Mouse (Mus musculus): ENCODE results near the gene Usp37. TPM values are rescaled to one million over a fixed set of nuclear protein-coding genes. Genes with fewer than 3 reads are reported as not detected.
A peak's percentile ranks its signal among the peaks of the same experiment; 100 is the strongest.

The Usp37 gene
- total and polyA plus RNA-seq, 2 experiments from 2014 or later: 17.6 to 32.8 TPM

- no peaks in the 10 kb centered on the region for H3K27me3 ChIP-seq (ENCODE audit: insufficient read depth, low read length)
- TF ChIP-seq CTCF (IDR thresholded peaks at IDR 0.05; ENCODE audit: low read depth): no peak
- no peak overlapping the region for H3K4me3 ChIP-seq (ENCODE audit: low read depth, low read length)
- no peaks in the 10 kb centered on the region for H3K9me3 ChIP-seq (ENCODE audit: low read length)
- H3K4me1 ChIP-seq (ENCODE audit: insufficient read depth): no peaks in the 10 kb centered on the region
- H3K27ac ChIP-seq (ENCODE audit: low read depth, low read length): no peak overlapping the region
- no peak for ATAC-seq
- no peak overlapping the region for H3K9ac ChIP-seq
- no peak for DNase-seq
- H3K4me2 ChIP-seq (ENCODE audit: low read depth): no peak overlapping the region
- 52% methylated on average over 2 of the region's 2 CpGs for WGBS
- H3K36me3 ChIP-seq (ENCODE audit: insufficient read depth): no peaks in the 10 kb centered on the region
Measured at GRCm38 (mm10) chr1:74411753-74412325, 132.2 kb downstream of the Usp37 start.

DNA sequence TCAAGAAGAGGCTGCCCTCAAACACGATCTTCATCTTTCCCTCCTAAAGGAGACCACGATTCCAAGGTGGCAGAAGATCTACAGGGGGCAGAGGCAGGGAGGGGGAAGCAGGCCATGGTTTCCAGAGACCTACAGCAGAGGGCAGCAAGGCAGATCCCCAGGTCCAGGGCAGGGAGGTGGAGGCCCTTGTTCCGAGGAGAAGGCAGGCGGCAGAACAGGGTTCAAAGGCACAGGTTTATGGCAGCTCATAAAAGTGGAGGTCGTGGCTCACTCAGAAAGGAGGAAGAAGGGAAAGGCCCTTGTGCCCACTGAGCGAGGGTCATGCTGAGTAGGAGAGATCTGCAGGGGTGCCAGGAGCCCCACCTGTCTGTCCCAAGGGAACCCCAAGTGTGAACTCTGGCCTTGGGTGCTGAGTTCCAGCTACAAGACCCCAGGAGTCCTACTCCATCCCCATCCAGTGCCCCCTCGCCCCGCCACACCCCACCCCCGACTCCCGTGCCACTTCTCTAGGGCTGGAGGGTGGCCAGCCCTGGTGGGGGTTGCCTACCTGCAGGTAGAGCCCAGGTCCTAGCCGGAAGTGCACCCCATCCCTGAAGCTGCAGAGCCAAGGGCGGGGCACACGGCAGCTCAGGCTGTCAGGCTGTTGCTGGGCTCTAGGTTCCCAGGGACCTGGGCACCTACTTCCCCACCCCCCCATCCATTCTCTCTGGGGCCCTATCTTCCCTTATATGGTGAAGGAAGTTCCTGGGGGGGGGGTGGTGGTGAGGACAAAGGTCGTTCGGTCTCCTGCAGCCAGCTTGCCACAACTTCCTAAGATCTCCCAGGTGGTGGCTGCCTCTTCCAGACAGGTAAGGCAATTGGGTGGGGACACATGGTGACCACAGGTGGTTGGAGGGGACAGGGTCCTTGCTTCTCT, 135.2 kb downstream of the Usp37 start, which contains the start of gene Vil1:
Vil1 (plus strand) TSS at position 788 of the 916 bp plus-strand sequence.
- Histone ChIP-seq H3K4me2 (ENCODE audit: low read depth) (no peak within 1 kb of the TSS), H3K27me3 (ENCODE audit: insufficient read depth, low read length) (no peaks in the 10 kb centered on the region), H3K4me1 (ENCODE audit: insufficient read depth) (no peaks in the 10 kb centered on the region), H3K4me3 (ENCODE audit: low read depth, low read length) (no peak within 1 kb of the TSS), H3K36me3 (ENCODE audit: insufficient read depth) (no peaks in the 10 kb centered on the region), H3K27ac (ENCODE audit: low read depth, low read length) (no peak within 1 kb of the TSS), H3K9me3 (ENCODE audit: low read length) (no peaks in the 10 kb centered on the region), H3K9ac (no peak within 1 kb of the TSS)
- no peak for DNase-seq
- no peak for ATAC-seq
- WGBS: 63% methylated on average over 15 of the region's 15 CpGs
- no peak for TF ChIP-seq CTCF (IDR thresholded peaks at IDR 0.05; ENCODE audit: low read depth)

DNA sequence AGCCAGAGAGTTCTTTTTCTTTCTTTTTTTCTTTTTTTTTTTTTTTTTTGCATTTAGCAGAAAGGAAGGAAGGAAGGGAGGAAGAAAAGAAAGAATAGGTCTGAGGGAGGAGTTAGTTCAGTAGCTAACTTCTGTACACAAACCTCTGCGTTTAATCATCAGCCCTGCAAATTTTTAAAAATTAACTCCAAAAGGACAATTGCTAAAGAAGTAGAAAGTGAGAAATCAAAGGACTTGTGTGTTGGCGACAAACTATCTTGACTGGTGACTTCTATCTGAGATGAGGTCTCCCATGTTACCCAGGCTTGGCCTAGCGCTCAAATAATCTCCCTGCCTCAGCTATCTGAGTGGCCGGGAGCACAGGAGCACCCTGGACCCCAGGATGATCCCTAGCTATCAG, 139.9 kb downstream of the Usp37 start:
- Histone ChIP-seq H3K9ac (no peak overlapping the region), H3K27me3 (ENCODE audit: insufficient read depth, low read length) (no peaks in the 10 kb centered on the region), H3K4me2 (ENCODE audit: low read depth) (no peak overlapping the region), H3K9me3 (ENCODE audit: low read length) (no peaks in the 10 kb centered on the region), H3K36me3 (ENCODE audit: insufficient read depth) (no peaks in the 10 kb centered on the region), H3K4me3 (ENCODE audit: low read depth, low read length) (no peak overlapping the region), H3K27ac (ENCODE audit: low read depth, low read length) (no peak overlapping the region), H3K4me1 (ENCODE audit: insufficient read depth) (no peaks in the 10 kb centered on the region)
- WGBS: 92% methylated on average over 4 of the region's 4 CpGs
- no peak for DNase-seq
- no peak for TF ChIP-seq CTCF (IDR thresholded peaks at IDR 0.05; ENCODE audit: low read depth)
- no peak for ATAC-seq

DNA sequence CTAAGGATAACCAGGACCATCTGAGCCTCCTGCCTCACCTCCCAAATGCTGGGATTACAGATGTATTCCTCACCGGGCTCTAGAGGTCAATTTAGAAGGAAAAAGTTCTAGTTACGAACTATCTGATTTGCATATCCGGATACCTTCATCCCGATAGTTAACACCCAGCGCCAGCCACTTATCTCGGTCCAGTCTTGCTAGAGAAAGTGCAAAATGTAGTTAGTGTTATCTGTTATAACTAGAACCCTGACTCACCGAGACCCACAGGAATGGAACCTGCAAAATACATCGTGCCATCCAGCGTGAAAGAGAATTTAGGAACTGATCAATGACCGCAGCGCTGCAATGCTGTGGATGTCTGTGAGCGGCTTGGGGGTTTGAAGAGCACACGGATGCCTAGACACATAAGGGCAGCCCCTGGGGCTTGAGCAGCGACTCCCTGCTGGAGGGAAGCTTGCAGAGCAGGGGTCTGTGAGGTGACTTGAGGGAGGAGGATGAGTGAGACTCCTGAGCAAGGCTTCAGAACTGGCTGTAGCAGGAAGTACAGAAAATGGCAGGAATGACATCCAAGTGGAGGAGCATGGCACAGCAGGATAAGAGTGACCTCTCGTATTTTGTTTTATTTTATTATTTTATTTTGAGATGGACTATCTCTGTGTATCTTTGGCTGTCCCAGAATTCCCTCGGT, 142.9 kb downstream of the Usp37 start:
- DNase-seq (no peak), ATAC-seq (no peak)
- H3K4me2 ChIP-seq (ENCODE audit: low read depth): no peak overlapping the region
- H3K4me3 ChIP-seq (ENCODE audit: low read depth, low read length): no peak overlapping the region
- H3K27ac ChIP-seq (ENCODE audit: low read depth, low read length): no peak overlapping the region
- H3K36me3 ChIP-seq (ENCODE audit: insufficient read depth): no peaks in the 10 kb centered on the region
- WGBS: 62% methylated on average over 16 of the region's 16 CpGs
- H3K9ac ChIP-seq: no peak overlapping the region
- no peak for TF ChIP-seq CTCF (IDR thresholded peaks at IDR 0.05; ENCODE audit: low read depth)
- H3K4me1 ChIP-seq (ENCODE audit: insufficient read depth): no peaks in the 10 kb centered on the region
- no peaks in the 10 kb centered on the region for H3K9me3 ChIP-seq (ENCODE audit: low read length)
- no peaks in the 10 kb centered on the region for H3K27me3 ChIP-seq (ENCODE audit: insufficient read depth, low read length)

DNA sequence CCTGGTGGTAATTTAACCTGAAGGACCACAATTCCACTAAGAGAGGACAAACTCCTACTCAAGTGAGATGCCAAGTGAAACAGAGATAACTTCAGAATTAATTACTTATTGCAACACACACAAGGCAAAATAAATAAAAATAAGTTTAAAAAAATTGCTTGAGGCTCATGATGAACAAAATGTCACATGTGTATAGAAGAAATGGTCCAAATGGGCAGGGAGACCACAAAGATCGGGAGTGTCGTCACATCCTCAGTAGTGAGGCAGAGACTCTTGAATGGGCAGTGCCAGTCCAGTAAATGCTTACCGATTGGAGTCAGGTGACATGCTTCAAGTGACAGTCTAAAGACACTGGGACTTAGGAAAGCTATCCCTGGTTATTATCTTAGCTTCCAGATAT, 143.6 kb downstream of the Usp37 start:
- no peak overlapping the region for H3K27ac ChIP-seq (ENCODE audit: low read depth, low read length)
- H3K9ac ChIP-seq: no peak overlapping the region
- no peak for ATAC-seq
- DNase-seq: no peak
- no peaks in the 10 kb centered on the region for H3K27me3 ChIP-seq (ENCODE audit: insufficient read depth, low read length)
- no peaks in the 10 kb centered on the region for H3K9me3 ChIP-seq (ENCODE audit: low read length)
- no peak overlapping the region for H3K4me2 ChIP-seq (ENCODE audit: low read depth)
- no peaks in the 10 kb centered on the region for H3K36me3 ChIP-seq (ENCODE audit: insufficient read depth)
- H3K4me1 ChIP-seq (ENCODE audit: insufficient read depth): no peaks in the 10 kb centered on the region
- 76% methylated on average over 3 of the region's 3 CpGs for WGBS
- TF ChIP-seq CTCF (IDR thresholded peaks at IDR 0.05; ENCODE audit: low read depth): no peak
- no peak overlapping the region for H3K4me3 ChIP-seq (ENCODE audit: low read depth, low read length)

DNA sequence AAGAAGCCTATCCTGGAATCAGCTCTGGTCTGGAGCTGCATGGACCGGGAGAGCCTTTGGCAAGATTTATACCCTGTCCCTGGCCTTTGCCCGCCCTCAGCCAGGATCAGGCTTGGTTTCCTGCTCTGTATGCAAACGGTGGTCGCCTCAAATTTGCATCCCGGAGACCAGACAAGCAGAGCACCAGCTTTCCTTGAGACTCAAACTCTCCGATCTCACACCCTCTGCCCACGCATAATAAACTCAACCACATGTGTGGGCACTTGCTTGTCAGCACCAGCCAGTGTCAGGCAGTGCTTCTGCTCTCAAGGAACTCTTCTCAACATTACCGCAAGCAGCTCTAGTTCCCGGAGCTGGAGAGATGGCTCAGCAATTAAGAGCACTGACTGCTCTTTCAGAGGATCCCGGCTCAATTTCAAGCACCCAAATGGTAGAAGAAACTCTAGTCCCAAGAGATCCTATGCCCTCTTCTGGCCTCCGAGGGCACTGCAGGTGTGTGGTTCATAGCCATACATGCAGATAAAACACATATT, 146.1 kb downstream of the Usp37 start:
- peak overlapping the region; percentile 92 for H3K4me2 ChIP-seq (ENCODE audit: low read depth)
- peak overlapping the region; percentile 65 for H3K9ac ChIP-seq
- no peaks in the 10 kb centered on the region for H3K9me3 ChIP-seq (ENCODE audit: low read length)
- DNase-seq (peak; percentile 68), ATAC-seq (peak; percentile 42)
- 4% methylated on average over 11 of the region's 11 CpGs for WGBS
- peak; percentile 71 for TF ChIP-seq CTCF (IDR thresholded peaks at IDR 0.05; ENCODE audit: low read depth)
- no peaks in the 10 kb centered on the region for H3K4me1 ChIP-seq (ENCODE audit: insufficient read depth)
- peak overlapping the region; percentile 50 for H3K27ac ChIP-seq (ENCODE audit: low read depth, low read length)
- H3K4me3 ChIP-seq (ENCODE audit: low read depth, low read length): peak overlapping the region; percentile 54
- no peaks in the 10 kb centered on the region for H3K27me3 ChIP-seq (ENCODE audit: insufficient read depth, low read length)
- H3K36me3 ChIP-seq (ENCODE audit: insufficient read depth): no peaks in the 10 kb centered on the region
